Mouse (Mus musculus): ENCODE measurements at regions not wholly inside any gene's neighbourhood (a gene's known extent, or its start where the extent isn't known, plus 50 kb on each side); places are given as distances from the start of the nearest gene placed in this dataset.

DNA sequence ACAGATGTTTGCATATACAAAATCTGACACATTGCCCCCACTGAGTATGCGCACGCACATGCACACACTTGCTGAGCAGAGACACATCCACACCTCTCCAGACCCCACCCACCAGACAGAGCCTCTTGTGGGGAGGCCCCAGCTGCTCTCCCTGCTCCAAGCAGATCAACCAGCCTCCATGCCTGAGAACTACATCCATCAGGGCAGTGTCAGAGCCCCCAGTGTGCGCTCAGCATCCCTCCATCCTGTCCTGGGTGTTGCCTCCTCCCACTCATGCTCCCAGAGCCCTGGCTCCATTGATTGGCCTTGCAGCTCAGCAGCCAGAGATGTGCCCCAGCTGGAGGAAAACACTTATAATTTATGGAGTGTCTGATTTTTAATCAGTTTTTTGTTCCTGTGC is 124.1 kb upstream of the Rpl38 start:
- DNase-seq: no peak

GRCm38 (mm10) chr11:114542167-114542566 is 126.2 kb upstream of the Rpl38 start:
- no peak for DNase-seq

DNA sequence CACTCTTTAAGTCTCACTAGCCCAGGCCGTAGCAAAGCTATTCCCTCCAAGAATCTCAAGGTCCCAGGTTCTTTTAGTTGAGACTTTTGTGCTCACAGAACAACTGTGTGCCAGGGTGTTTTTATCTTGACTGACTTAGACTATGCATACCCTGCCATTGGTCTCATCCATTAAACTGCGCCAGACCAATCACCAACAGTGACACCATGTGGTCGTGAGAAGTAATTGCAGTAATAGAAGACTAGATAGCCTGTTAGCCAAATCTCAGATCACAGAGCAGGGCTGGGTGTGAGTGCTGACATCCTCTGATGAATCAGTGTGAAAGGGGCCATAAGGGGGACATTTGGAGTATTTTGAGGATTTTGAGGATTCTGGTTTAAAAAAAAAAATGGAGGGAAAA is 127.8 kb upstream of the Rpl38 start:
- DNase-seq: no peak

- no peak for DNase-seq
Observed at GRCm38 (mm10) chr11:114536616-114537493, 131.5 kb upstream of the Rpl38 start.

- no peak for DNase-seq
Observed at GRCm38 (mm10) chr11:114535900-114536299, 132.4 kb upstream of the Rpl38 start.

DNA sequence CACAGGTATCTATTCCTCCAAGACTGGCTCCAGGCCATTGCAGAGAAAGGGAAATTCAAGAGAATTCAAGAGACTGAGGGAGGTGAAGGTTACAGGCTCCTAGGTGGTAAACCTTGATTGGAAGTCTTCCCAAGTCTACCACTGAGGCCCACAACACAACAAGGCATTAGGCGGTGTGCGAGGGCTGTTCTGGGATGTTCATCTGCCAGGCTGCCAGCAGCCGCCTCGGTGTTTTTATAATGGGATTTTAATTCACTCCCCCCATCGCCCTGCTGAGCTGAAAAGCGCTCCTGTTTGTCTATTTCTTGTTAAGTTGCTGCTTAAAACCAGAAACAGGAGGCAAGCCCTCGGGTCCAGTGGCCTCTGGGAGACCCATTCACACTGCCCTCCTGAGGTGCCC is 133.9 kb upstream of the Rpl38 start:
- DNase-seq: no peak

DNA sequence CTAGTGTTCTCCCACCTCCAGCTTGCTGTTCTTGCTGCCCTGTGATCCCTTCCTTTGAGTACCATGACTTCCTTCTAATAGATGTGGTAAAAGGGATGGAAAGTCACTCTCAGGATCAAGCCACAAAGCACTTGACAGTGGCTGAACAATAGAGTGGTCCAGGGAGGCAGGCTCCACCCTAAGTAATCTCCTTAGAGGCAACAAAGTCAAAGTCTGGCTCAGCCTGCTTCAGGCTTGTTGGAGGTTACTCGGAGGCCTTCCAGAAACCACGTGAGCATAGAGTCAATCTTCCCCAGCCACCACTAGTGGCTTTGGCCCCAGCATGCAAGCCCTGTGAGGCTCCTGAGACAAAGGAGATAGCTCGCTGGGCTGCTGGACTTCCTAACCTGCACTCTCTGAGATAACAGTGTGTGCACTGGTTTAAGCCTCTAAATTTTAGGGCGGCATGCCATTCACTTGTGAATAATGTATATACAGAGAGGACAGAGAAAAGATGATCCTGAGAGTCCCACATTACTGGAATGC is 137.0 kb upstream of the Rpl38 start:
- DNase-seq: no peak

GRCm38 (mm10) chr11:114528937-114529772 is 139.2 kb upstream of the Rpl38 start:
- DNase-seq: no peak

- no peak for DNase-seq
Observed at GRCm38 (mm10) chr11:114523444-114524238, 144.7 kb upstream of the Rpl38 start.

GRCm38 (mm10) chr11:114515278-114515677 is 153.0 kb upstream of the Rpl38 start:
- no peak for DNase-seq

- DNase-seq: no peak
Observed at GRCm38 (mm10) chr11:114514126-114514525, 154.2 kb upstream of the Rpl38 start.

- no peak for DNase-seq
Observed at GRCm38 (mm10) chr11:114513446-114513845, 154.9 kb upstream of the Rpl38 start.

DNA sequence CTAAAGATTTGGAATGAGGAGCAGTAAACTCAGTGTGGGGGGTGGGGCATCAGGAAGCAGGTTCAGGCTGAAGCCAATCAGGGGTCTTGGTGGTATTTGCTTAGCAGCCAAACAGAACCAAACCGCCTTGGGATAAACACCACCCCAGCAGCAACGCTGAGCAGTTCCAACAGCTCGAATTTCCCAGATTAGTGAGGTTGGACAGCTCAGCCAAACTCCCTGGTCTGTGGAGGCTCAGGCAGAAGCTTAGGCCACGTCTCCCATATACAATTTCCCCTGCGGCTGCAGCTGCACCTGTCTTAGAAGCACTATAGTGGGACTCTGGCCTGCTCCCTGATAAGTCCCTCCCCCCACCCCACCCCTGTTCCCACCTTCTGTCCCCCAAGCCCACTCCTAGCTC is 156.3 kb upstream of the Rpl38 start:
- no peak for DNase-seq

DNA sequence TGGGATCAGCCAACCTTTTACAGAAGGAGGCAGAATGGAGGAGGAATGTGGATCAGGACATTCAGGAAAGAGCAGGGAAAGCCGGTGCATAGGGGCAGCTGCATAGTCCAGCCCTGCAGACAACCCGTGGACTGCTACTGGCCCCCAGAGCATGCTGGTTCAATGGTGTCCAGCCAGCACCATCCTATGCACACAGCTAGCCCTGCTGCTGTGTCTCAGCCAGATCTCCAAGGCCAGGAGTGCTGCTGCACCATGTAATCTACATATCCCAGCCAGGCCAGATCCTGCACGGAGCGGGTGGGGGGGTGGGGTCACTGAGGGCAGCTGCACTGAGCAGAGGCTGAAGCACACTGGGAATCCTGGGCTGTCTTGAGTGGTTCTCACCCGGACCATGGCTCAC is 165.8 kb upstream of the Rpl38 start:
- DNase-seq: no peak

DNA sequence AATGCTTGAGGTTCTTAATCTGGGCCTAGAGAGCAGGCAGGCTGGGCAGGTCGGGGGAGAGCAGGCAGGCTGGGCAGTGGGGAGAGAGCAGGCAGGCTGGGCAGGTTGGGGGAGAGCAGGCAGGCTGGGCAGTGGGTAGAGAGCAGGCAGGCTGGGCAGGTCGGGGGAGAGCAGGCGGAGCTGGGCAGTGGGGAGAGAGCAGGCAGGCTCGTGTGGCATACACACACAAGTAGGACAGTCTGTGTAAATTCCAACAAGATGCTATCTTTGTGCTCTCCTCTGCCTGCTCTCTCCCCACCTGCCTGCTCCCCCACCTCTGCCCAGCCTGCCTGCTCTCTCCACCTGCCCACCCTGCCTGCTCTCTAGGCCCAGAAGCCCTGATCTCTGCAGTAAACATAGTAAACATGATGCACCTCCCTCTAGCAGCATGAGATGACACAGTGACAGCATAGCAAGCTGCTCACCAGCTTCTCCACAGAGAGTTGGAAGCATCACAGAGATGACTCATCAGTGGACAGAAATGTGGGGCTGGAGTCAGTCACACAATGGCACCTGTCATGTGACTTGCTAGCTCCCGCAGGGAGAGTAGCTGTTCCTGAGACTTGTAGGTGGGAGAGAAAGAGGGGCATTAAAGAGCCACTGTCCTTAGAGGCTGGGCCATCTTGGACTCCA is 166.3 kb upstream of the Rpl38 start:
- DNase-seq: no peak

GRCm38 (mm10) chr11:114500416-114500815 is 167.9 kb upstream of the Rpl38 start:
- no peak for DNase-seq

GRCm38 (mm10) chr11:114499665-114500064 is 168.7 kb upstream of the Rpl38 start:
- DNase-seq: no peak

DNA sequence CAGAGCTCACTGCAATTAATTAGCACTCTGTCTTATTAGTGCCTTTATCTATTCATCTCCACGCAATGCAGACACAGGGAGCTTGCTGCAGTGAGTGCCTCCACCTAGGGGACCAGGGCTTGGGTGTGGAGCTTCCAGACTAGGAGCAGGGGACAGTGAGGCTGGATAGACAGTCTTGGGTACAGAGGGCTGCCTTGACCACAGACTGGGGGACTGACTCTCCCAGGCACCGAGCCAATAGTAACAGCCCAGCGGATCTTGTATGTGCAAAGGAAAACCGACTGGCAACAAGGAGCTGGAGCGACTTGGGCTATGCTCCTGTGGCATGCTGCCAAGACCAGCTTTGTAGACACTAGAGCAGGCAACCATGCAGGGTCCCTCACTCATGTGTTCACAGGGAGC is 172.8 kb upstream of the Rpl38 start:
- no peak for DNase-seq

DNA sequence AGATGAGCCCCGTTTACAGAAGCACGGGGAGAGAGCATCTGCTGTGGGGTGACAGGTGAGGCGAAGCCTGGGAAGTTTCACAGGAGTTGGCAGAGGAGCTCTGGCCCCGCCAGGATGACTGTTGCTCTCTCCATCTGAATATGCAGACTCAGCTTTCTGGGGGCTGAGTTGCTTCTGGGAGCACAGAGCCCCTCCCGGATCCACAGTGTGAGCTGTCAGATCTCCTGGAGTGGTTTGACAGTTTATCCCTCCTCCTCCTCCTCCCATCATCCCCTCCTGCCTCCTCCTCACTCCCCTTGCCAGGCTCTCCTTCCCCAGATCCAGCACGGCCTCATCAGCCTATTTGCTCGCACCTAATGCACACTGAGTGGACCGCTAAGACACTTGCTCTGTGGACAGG is 181.9 kb upstream of the Rpl38 start:
- DNase-seq: no peak

GRCm38 (mm10) chr11:114485429-114485828 is 182.9 kb upstream of the Rpl38 start:
- no peak for DNase-seq

DNA sequence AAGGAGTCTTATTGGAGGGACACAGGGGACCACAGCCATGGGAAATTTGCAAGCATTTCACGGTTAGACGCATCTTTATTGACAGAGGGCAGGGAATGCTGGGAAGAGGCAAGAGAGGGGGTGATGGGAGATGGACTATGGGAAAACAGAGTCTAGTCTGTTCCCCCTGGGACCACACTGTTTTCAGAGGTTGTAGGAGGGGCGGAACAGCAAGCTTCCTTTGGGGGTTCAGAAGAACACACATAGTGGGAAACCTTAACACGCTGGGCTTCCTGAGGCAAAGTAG is 183.7 kb upstream of the Rpl38 start:
- DNase-seq: no peak

DNA sequence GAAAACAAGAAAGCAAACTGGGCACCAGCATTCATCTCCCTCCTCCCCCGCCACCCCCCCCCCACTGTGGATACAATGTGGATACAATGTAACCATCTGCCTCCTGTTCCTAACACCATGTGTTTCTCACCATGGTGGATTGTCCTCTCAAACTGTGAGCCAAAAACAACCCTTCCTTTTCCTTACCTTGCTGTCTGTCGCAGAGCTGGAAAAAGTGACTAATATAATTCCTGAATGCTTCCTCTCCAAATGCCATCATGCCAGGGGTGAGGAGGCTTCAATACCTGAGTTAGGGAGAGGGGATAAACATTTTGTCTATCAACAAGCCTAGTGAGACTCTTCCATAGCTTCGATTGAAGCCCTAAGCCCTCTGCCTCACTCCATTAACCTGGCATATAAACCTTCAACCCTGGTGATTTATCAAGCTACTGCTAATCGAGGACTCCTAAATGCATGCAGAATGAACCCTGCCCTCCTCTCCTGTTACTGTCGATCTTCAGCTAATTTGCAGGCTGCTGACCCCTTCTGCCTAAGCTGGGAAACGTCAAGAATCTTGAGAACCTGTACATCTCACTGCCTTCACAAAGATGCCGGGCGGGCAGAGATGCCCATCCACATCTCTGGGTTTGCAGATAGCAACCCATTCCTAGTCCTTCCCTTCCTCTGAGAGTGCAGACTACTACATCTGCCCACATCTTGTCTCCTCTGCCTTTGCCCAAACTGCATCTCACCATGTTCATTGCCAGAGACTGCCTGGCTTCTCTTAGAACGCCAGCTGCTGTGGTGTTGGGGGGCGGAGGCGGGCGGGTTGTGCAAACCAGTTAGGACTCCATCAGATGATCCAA is 184.3 kb upstream of the Rpl38 start:
- DNase-seq: no peak
